Mouse (Mus musculus) limb, embryonic 15.5 days (tissue): ENCODE results near the gene Ptx4. TPM values are rescaled to one million over a fixed set of nuclear protein-coding genes. Genes with fewer than 3 reads are reported as not detected.

ENCODE experiments used
- ATAC-seq: fragments of 200-750 bp; cut with Nextera tagmentation; 2 replicates; pipeline ENCODE4 v1.8.0; 2017; ENCODE audit warnings: low read depth, moderate TSS enrichment; ENCODE audit not compliant: insufficient number of reproducible peaks, low FRiP score, low TSS enrichment
- H3K27ac ChIP-seq: fragments of 300-500 bp; sonication (generic); 2 replicates; pipeline ENCODE4 v1.5.1; 2015; ENCODE audit warnings: moderate library complexity, mild to moderate bottlenecking, inconsistent platforms
- H3K27me3 ChIP-seq: fragments of 300-500 bp; sonication (generic); 2 replicates; pipeline ENCODE4 v1.6.1; 2015; ENCODE audit warnings: inconsistent platforms
- H3K36me3 ChIP-seq: fragments of 300-500 bp; sonication (generic); 2 replicates; pipeline ENCODE4 v1.6.1; 2015; ENCODE audit warnings: inconsistent platforms
- H3K4me1 ChIP-seq: fragments of 300-500 bp; sonication (generic); 2 replicates; pipeline ENCODE4 v1.6.1; 2015; ENCODE audit warnings: inconsistent platforms
- H3K4me2 ChIP-seq: fragments of 300-500 bp; sonication (generic); 2 replicates; pipeline ENCODE4 v1.6.1; 2015; ENCODE audit warnings: mild to moderate bottlenecking, inconsistent platforms
- H3K4me3 ChIP-seq: fragments of 300-500 bp; sonication (generic); 2 replicates; pipeline ENCODE4 v1.5.1; 2015; ENCODE audit warnings: mild to moderate bottlenecking, inconsistent platforms
- H3K9ac ChIP-seq: fragments of 300-500 bp; sonication (generic); 2 replicates; pipeline ENCODE4 v1.6.1; 2015; ENCODE audit warnings: inconsistent platforms
- H3K9me3 ChIP-seq: fragments of 300-500 bp; sonication (generic); 2 replicates; pipeline ENCODE4 v1.6.1; 2016; ENCODE audit warnings: inconsistent platforms
- WGBS: fragments of 180-500 bp; shearing (Covaris S2); methylation state at CpG from one replicate; pipeline ENCODE4 v1.1.7; 2015; 5-methylcytosine and 5-hydroxymethylcytosine counted together
- polyA plus RNA-seq: library from polyadenylated mRNA; unstranded; fragments of >200 nt; fragmentation: Nextera tagmentation; extraction: Ambion mirVana; gene quantifications from 2 replicates; pipeline ENCODE4 v1.2.1, GENCODE M21; 2015

The Ptx4 gene
- polyA plus RNA-seq = 6.1 and 6.6 TPM in 2 replicates

DNA sequence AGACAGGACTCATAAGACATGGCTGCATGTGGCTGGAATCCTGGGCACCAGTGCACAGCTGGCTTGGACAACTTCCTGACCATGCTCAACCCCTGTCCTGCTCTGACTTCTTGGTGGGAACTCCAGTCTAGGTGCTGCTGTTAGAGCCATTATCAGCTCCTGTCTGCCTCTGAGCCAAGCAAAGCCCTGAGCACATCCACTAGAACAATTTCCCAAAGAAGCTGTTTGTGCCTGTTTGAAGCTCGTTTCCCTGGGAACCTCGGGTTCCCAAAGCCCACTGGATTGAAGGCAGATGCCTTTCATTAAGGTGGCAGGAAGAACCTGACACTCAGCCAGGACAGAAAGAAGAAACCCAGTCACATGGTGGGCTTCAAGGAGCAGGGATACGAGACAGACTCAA, at the start of gene Ptx4:
Gene Ptx4 (plus strand): TSS at position 355 of the 400 bp plus-strand sequence.
- Histone ChIP-seq H3K9me3 (no peaks in the 10 kb centered on the region), H3K4me2 (no peak within 1 kb of the TSS), H3K27me3 (0 out of 2 replicates have a peak, but pooled peaks cover 6% of the 10 kb centered on the region), H3K4me1 (peaks cover 6% of the 10 kb centered on the region; the same call in 1 of the 2 replicates), H3K4me3 (no peak within 1 kb of the TSS), H3K9ac (no peak within 1 kb of the TSS), H3K27ac (no peak within 1 kb of the TSS), H3K36me3 (no peaks in the 10 kb centered on the region)
- no peak for ATAC-seq
- 14% methylated on average over 3 of the region's 3 CpGs for WGBS

DNA sequence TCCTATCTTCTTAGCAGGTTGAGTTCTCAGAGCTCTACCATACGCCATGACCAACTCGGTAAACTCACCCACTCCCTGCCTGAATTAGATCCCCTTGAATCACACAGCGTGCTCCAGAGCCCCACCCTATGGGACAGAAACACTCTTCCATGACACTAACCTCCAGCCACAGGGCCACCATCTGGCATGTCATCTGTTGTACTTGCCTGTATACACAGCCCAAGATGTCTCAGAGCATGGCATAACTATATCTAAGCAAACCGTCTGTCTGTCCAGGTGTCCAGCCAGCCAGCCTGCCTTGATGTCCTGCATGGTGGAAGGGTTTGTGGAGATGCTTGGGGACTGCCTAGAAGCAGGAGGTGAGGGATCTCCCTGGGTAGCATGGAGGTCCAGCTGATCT, 43.7 kb upstream of the Ptx4 start:
- no peak overlapping the region for H3K4me3 ChIP-seq
- no peak overlapping the region for H3K9ac ChIP-seq
- peaks cover 17% of the 10 kb centered on the region for H3K4me1 ChIP-seq

DNA sequence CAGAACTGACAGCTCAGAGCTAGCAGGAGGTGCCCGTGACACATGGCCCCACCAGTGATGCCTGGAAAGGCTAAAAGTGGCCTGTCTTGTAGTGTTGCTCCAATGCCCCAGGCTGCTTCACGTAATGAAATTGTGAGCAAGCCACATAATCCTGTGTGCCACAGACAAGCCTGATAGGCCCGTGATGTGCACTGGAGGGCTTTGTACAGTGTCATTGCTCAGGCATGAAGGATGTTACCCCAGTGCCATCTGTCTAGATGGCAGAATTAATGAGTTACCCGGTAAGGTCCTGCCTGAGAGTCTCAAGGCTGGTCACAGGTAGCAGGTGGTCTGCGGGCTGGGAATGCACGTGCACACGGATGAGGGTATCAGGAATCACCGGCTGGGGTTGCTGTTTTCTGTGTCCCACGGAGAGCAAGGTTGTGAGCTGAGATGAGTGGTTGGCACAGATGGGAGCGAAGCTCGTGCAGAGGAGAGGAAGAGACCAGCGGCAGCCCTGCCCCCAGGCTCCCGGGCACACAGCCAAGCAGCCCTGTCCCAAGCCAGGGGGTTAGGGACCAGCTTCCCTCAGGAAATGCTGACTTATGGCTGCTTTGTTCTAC, 42.7 kb upstream of the Ptx4 start:
- Histone ChIP-seq H3K4me1 (peaks cover 26% of the 10 kb centered on the region), H3K4me2 (0 out of 2 replicates have a peak overlapping the region, but pooled peaks have one; percentile 0), H3K4me3 (no peak overlapping the region), H3K36me3 (0 out of 2 replicates have a peak, but pooled peaks cover 3% of the 10 kb centered on the region), H3K9me3 (no peaks in the 10 kb centered on the region), H3K9ac (no peak overlapping the region), H3K27ac (peak overlapping the region; percentile 47; the same call in 1 of the 2 replicates), H3K27me3 (no peaks in the 10 kb centered on the region)
- 50% methylated on average over 13 of the region's 13 CpGs for WGBS
- no peak for ATAC-seq

More for the DNA sequence above, 43.7 kb upstream of the Ptx4 start:
- H3K4me2 ChIP-seq = no peak overlapping the region
- H3K9me3 ChIP-seq = no peaks in the 10 kb centered on the region
- ATAC-seq = no peak
- WGBS = 91% methylated on average over 4 of the region's 4 CpGs
- H3K27ac ChIP-seq = no peak overlapping the region
- no peaks in the 10 kb centered on the region for H3K27me3 ChIP-seq
- H3K36me3 ChIP-seq = 0 out of 2 replicates have a peak, but pooled peaks cover 3% of the 10 kb centered on the region

DNA sequence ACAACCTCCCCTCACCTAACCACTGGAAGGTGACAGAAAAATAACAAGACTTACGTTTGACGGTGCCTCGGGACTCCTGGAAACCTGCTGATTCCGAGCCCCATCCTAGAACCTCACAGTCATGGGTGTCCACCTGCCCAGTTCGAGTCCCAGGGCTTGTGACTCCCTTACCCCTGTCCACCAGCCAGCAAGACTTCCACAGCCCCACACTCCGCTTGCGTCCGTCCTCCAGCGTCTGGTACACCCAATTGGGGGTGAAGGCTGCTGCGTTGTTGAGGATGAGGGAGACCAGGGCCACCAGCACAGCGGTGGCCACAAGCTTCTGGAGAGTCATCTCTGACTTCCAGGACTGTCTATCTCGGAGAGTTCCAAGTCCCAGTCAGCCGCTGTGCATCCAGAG, 40.4 kb upstream of the Ptx4 start:
- no peak for ATAC-seq
- Histone ChIP-seq H3K4me3 (peak overlapping the region; percentile 26), H3K9me3 (no peaks in the 10 kb centered on the region), H3K9ac (peak overlapping the region; percentile 34; the same call in 1 of the 2 replicates), H3K4me2 (peak overlapping the region; percentile 7; the same call in 1 of the 2 replicates), H3K27ac (peak overlapping the region; percentile 95), H3K27me3 (no peaks in the 10 kb centered on the region), H3K36me3 (no peaks in the 10 kb centered on the region), H3K4me1 (peaks cover 47% of the 10 kb centered on the region)
- 89% methylated on average over 13 of the region's 13 CpGs for WGBS

DNA sequence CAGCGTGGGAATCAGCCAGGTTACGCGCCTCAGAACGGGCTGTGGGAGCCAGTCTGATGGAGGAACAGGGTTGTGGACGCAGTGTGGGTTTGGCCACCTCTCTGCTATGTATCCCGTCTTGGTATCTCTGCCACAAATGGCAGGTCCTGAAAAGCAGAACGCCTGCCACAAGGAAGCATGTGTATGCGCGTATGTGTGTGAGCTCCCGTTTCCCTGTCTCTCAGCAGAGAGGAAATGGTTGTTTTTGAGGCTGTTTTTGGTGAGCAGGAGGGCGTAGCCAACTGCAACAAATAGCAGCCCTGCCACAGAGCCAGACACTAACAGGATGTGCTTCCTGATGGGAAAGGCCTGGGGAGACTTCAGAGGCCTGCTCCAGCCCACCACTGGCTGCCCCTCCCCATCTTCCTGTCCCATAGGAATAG, 39.6 kb upstream of the Ptx4 start:
- no peaks in the 10 kb centered on the region for H3K9me3 ChIP-seq
- H3K36me3 ChIP-seq = no peaks in the 10 kb centered on the region
- 61% methylated on average over 11 of the region's 11 CpGs for whole genome bisulfite sequencing
- H3K4me3 ChIP-seq = peak overlapping the region; percentile 26
- no peak for ATAC-seq
- H3K4me1 ChIP-seq = peaks cover 47% of the 10 kb centered on the region
- no peaks in the 10 kb centered on the region for H3K27me3 ChIP-seq
- peak overlapping the region; percentile 7 for H3K4me2 ChIP-seq
- H3K9ac ChIP-seq = no peak overlapping the region
- H3K27ac ChIP-seq = peak overlapping the region; percentile 95

DNA sequence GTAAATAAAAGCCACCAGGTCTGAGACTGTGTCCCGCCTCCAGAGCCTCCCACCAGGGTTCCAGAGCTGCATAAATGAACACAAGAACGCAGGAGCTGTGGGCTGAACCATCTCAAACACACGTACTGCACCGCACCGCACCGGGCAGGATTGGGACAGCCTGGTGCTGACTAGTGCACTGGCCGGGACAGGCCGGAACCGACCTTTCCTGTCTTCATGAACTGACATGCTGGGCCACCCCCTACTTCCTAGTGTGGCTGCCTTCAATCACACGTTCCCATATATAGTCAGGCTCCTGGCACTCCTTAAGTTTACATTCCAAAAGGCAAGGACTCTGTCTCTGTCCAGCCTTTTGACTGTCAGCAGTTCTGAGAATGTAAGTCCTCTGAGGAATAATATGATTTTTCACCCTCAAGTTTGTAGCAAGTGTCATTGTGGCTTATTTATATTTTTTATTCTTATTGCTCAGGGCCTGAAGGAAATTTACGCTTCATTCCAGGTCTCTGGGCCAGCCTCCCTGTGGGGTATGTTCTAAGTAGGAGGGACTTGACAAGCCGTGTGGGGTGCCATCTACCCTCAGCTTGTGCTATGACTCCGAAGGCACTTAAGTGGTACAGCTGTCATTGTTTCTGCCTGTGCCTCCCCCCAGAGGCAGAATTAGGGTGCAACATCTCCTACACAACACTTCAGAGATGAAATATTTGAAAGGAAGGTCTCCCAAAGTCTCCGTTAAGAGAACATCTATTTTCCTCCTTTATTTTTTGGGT, 38.3 kb upstream of the Ptx4 start:
- peaks cover 47% of the 10 kb centered on the region for H3K4me1 ChIP-seq
- no peaks in the 10 kb centered on the region for H3K27me3 ChIP-seq
- no peak overlapping the region for H3K4me3 ChIP-seq
- H3K9ac ChIP-seq = no peak overlapping the region
- no peaks in the 10 kb centered on the region for H3K36me3 ChIP-seq
- no peak for ATAC-seq
- H3K9me3 ChIP-seq = no peaks in the 10 kb centered on the region
- no peak overlapping the region; the same call in 1 of the 2 replicates for H3K4me2 ChIP-seq
- WGBS = 39% methylated on average over 14 of the region's 14 CpGs
- peak overlapping the region; percentile 95 for H3K27ac ChIP-seq

DNA sequence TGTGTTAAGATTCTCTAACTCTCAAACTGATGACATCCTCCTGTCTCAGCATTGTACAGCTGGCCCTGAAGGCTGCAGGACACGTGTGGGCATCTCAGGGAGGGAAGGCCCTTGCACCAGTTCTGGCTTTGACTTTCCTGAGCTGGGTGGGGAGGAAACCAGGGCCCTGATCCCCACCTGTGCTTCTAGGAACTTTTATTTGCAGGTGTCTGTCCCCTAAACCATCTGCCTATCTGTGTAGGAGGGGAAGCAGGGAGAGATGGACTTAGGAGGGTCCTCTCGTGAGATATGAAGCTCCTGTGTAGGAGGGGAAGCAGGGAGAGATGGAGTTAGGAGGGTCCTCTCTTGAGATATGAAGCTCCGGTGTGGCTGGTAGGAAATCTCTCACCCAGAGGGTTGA, 37.7 kb upstream of the Ptx4 start:
- Histone ChIP-seq H3K36me3 (peaks cover 4% of the 10 kb centered on the region; the same call in 1 of the 2 replicates), H3K9ac (no peak overlapping the region), H3K27ac (peak overlapping the region; percentile 95), H3K9me3 (no peaks in the 10 kb centered on the region), H3K4me3 (no peak overlapping the region), H3K4me1 (peaks cover 44% of the 10 kb centered on the region), H3K27me3 (no peaks in the 10 kb centered on the region), H3K4me2 (no peak overlapping the region)
- 38% methylated on average over 3 of the region's 3 CpGs for WGBS
- ATAC-seq = no peak

DNA sequence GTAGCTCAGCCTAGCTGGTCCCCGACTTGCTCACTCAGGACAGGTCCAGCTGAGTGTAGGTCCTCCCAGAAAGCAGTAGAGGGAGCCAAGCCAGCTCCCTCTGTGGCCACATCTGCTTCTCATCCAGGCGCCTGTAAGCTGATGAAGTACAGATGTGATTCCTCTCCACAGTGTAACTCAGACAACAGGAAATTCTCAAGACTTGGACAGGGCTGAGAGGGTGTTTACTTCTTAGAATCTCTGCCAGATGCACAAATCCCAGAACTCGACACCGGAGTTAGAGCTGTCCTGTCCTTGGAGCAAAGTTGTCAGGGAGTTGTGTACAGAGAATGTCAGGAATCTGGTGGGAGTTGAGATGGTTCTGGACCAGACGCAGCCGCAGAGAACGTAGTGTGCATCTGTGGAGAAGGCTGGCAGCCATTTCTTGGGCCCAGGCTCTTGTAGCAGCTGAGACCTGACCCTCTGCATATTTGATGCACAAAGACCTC, 37.1 kb upstream of the Ptx4 start, which contains the start of gene Tmem204:
Gene Tmem204 (minus strand): TSS at position 148 of the 488 bp plus-strand sequence.
- 14% methylated on average over 7 of the region's 7 CpGs for WGBS
- H3K4me1 ChIP-seq = peaks cover 41% of the 10 kb centered on the region
- no peak within 1 kb of the TSS for H3K4me2 ChIP-seq

DNA sequence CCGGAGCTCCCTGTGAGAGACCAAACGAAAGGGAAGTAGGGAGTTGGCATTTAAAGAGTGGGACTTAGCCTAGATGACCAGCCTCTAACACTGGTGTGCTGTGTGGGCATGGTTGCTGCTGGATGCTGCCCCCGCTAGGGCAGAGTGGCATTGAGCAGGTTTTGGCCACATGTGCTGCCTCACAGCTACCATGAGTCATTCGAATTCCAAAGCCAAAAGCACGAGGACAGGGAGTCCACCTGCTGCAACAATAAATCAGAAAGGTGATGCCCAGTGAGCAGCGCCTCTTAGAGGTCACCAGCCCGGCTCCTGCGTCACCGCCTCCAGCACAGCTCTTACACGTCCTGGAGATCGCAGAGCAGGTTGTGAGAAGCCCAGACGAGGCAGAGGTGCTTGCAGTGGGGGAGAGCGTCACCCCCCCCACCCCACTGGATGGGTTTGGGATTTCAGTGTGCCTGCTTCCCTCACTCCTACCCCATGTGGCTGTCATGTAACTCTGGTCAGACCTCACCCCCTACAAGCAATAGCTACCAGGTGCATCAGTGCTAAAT, 35.6 kb upstream of the Ptx4 start:
- 57% methylated on average over 13 of the region's 13 CpGs for WGBS
- H3K4me1 ChIP-seq = peaks cover 41% of the 10 kb centered on the region
- H3K9ac ChIP-seq = no peak overlapping the region
- H3K36me3 ChIP-seq = peaks cover 20% of the 10 kb centered on the region
- H3K4me2 ChIP-seq = no peak overlapping the region
- no peaks in the 10 kb centered on the region for H3K9me3 ChIP-seq
- no peak overlapping the region for H3K4me3 ChIP-seq
- H3K27ac ChIP-seq = peak overlapping the region; percentile 95
- ATAC-seq = no peak
- no peaks in the 10 kb centered on the region for H3K27me3 ChIP-seq

More for the DNA sequence above, 37.1 kb upstream of the Ptx4 start, which contains the start of gene Tmem204:
- H3K4me3 ChIP-seq = no peak within 1 kb of the TSS
- H3K36me3 ChIP-seq = peaks cover 9% of the 10 kb centered on the region; the same call in 1 of the 2 replicates
- no peak within 1 kb of the TSS for H3K9ac ChIP-seq
- ATAC-seq = peak; percentile 89
- H3K27me3 ChIP-seq = no peaks in the 10 kb centered on the region
- H3K9me3 ChIP-seq = no peaks in the 10 kb centered on the region
- H3K27ac ChIP-seq = peak within 1 kb of the TSS; percentile 95

DNA sequence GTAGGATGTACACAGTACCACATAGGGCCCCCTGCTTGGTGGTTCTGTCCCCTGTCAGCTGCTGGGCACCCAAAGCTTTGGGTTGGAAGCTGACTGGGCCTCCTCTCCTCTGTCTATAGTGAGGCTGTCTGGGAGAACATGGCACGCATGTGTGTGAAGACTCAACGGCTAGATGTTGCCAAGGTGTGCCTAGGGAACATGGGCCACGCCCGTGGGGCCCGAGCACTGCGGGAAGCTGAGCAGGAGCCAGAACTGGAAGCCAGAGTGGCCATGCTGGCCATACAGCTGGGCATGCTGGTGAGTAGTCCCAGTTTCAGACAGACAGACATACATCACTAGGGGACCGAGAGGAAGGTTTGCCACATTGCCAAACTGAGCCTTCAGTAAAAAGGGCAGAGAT, 33.8 kb upstream of the Ptx4 start:
- no peak for ATAC-seq
- no peaks in the 10 kb centered on the region for H3K9me3 ChIP-seq
- H3K36me3 ChIP-seq = peaks cover 30% of the 10 kb centered on the region
- H3K4me1 ChIP-seq = peaks cover 32% of the 10 kb centered on the region
- H3K4me3 ChIP-seq = no peak overlapping the region
- no peak overlapping the region for H3K4me2 ChIP-seq
- H3K27ac ChIP-seq = no peak overlapping the region
- 89% methylated on average over 7 of the region's 7 CpGs for WGBS
- H3K27me3 ChIP-seq = no peaks in the 10 kb centered on the region
- no peak overlapping the region for H3K9ac ChIP-seq

DNA sequence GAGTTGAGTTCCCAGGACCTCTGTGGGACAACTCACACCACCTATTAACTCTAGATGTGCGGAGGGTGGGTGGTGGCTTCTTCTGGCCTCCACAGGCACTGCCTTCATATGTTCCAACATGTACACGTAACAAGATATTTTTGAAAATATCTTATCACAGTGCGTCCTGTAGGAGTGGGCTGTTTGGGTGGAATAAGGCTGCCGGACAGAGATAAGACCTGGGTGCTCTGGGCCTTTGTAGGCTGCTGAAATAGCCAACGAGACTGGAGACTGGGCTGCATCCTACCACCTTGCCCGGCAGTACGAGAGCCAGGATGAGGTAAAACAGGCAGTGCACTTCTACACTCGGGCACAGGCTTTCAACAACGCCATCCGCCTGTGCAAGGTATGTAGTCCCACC, 31.4 kb upstream of the Ptx4 start:
- no peaks in the 10 kb centered on the region for H3K27me3 ChIP-seq
- WGBS = 91% methylated on average over 10 of the region's 10 CpGs
- H3K9ac ChIP-seq = no peak overlapping the region
- no peak for ATAC-seq
- peaks cover 51% of the 10 kb centered on the region for H3K36me3 ChIP-seq
- no peak overlapping the region for H3K4me3 ChIP-seq
- no peak overlapping the region for H3K4me2 ChIP-seq
- peaks cover 9% of the 10 kb centered on the region for H3K4me1 ChIP-seq
- no peaks in the 10 kb centered on the region for H3K9me3 ChIP-seq
- H3K27ac ChIP-seq = no peak overlapping the region
